Mouse (Mus musculus) heart, adult 2 months (tissue): Measurements from ENCODE around the gene Inhba. TPM values are rescaled to one million over a fixed set of nuclear protein-coding genes. Genes with fewer than 3 reads are reported as not detected.

Experiments
- DNase-seq, 2 experiments: peaks; one replicate each; pipeline ENCODE4 v3.0.0; 2021
- H3K27ac ChIP-seq: fragments of 200-600 bp; 2 replicates; pipeline ENCODE4 v1.8.1; 2022
- H3K27me3 ChIP-seq: fragments of 200-500 bp; 2 replicates; pipeline ENCODE4 v1.6.1; 2012; ENCODE audit warnings: mild to moderate bottlenecking, low read length, inconsistent platforms, mixed read lengths; ENCODE audit not compliant: control insufficient read depth, insufficient read depth
- H3K36me3 ChIP-seq: fragments of 200-500 bp; 2 replicates; pipeline ENCODE4 v1.6.1; 2012; ENCODE audit warnings: low read length, inconsistent platforms; ENCODE audit not compliant: control insufficient read depth, insufficient read depth
- H3K4me1 ChIP-seq: fragments of 200-500 bp; 2 replicates; pipeline ENCODE4 v1.6.1; 2011; ENCODE audit warnings: low read length; ENCODE audit not compliant: control insufficient read depth, insufficient read depth
- H3K4me3 ChIP-seq: fragments of 200-600 bp; 2 replicates; pipeline ENCODE4 v1.8.1; 2022
- H3K79me2 ChIP-seq: fragments of 200-500 bp; replicated peaks from 2 replicates; pipeline ENCODE4 v1.6.1; 2012; ENCODE audit warnings: mild to moderate bottlenecking, inconsistent platforms, low read length, moderate library complexity, mixed read lengths; ENCODE audit not compliant: control insufficient read depth, insufficient read depth
- H3K9ac ChIP-seq: fragments of 200-500 bp; 2 replicates; pipeline ENCODE4 v1.6.1; 2012; ENCODE audit warnings: low read depth, mild to moderate bottlenecking, control low read depth, inconsistent platforms, low read length, mixed read lengths
- CTCF ChIP-seq: fragments of 200-600 bp; IDR thresholded peaks from 2 replicates; pipeline ENCODE4 v1.8.1; 2022; ENCODE audit warnings: antibody characterized with exemption, mild to moderate bottlenecking, moderate library complexity
- EP300 ChIP-seq: fragments of 200-500 bp; IDR thresholded peaks from 2 replicates; pipeline ENCODE4 v1.6.1; 2011; ENCODE audit warnings: low read depth, low read length, control low read depth; ENCODE audit not compliant: insufficient read depth
- POLR2A ChIP-seq: fragments of 200-500 bp; IDR thresholded peaks from 2 replicates; pipeline ENCODE4 v1.6.1; 2011; ENCODE audit warnings: mild to moderate bottlenecking, low read depth, low read length, control low read depth; ENCODE audit not compliant: insufficient read depth
- WGBS: fragments of 180-500 bp; shearing (Covaris S2); methylation state at CpG from one replicate; pipeline ENCODE4 v1.1.7; 2018; 5-methylcytosine and 5-hydroxymethylcytosine counted together
- intact Hi-C: fragments of 180-260 bp; cut with DNase I; formaldehyde crosslinking; loops from one replicate; pipeline ENCODE4 v1.15.1; 2025
- polyA plus RNA-seq: library from polyadenylated mRNA; depleted of rRNA; stranded (reverse); fragments of >200 nt; gene quantifications from 2 replicates; pipeline ENCODE4 v1.2.3, GENCODE M21; 2012
- total RNA-seq, 2 experiments: library from RNA; stranded (reverse); gene quantifications; 2 replicates each; pipeline ENCODE4 v1.2.3; 2021

Gene Inhba
- total and polyA plus RNA-seq, 3 experiments, result 0.61 to 2.5 (median 2.5) TPM

DNA sequence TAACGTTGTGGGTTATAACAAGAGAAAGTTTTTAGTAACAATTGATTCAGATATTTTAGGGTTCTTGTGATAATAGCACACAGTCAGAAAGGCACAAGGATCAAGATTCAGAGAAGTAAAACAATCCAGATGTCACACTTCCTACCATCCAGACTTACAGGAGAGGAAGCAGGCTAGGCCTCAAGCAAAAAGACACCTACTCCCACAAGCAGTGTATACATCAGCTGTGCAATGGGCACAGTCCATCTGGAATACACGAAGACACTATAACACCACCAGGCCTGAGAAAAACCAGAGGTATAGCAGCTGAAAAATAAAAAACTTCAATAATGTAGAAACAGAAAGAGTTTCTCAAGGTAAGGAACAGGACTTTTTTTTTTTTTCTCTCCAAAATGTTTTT lies 16.3 kb upstream of the Inhba start:
- Histone ChIP-seq H3K36me3 (no peaks in the 10 kb centered on the region), H3K27me3 (no peaks in the 10 kb centered on the region), H3K4me1 (no peaks in the 10 kb centered on the region), H3K27ac (no peak overlapping the region), H3K4me3 (no peak overlapping the region), H3K79me2 (no peaks in the 10 kb centered on the region), H3K9ac (no peak overlapping the region)
- intact Hi-C loops, result no loop called here
- TF ChIP-seq EP300 (no peak), POLR2A (no peak), CTCF (no peak)
- DNase-seq, result no peak
- 57% methylated on average over 2 of the region's 2 CpGs for WGBS

DNA sequence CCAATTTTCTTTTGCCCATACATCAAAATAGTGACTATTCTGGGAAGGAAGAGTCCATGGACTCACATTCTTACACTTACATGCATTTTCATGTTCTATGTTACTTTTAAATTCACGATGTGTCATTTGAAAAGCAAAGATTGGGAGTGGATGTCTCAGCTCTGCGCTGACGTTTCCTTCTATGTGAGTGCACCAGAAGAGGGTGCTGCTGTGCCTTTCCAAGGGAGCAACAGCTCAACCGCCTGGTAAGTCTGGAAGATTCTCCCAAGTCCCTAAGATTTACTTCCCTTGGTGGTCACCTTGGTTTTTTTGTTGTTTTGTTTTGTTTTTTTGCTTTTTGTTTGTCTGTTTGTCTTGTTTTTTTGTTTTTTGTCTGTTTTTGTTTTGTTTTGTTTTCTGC lies 6.1 kb upstream of the Inhba start:
- Histone ChIP-seq H3K9ac (no peak overlapping the region), H3K27ac (no peak overlapping the region), H3K4me1 (no peaks in the 10 kb centered on the region), H3K79me2 (no peaks in the 10 kb centered on the region), H3K4me3 (no peak overlapping the region), H3K27me3 (no peaks in the 10 kb centered on the region), H3K36me3 (no peaks in the 10 kb centered on the region)
- intact Hi-C loops, result loop anchor here (5.0 kb wide), 1 partner anchor 1427 kb away; no protein-coding TSS in a partner anchor
- 5% methylated on average over 4 of the region's 4 CpGs for WGBS
- peak in 1 of 2 experiments; percentile 23 for DNase-seq
- peak; percentile 81 for TF ChIP-seq CTCF
- no peak for TF ChIP-seq EP300
- TF ChIP-seq POLR2A, result no peak

DNA sequence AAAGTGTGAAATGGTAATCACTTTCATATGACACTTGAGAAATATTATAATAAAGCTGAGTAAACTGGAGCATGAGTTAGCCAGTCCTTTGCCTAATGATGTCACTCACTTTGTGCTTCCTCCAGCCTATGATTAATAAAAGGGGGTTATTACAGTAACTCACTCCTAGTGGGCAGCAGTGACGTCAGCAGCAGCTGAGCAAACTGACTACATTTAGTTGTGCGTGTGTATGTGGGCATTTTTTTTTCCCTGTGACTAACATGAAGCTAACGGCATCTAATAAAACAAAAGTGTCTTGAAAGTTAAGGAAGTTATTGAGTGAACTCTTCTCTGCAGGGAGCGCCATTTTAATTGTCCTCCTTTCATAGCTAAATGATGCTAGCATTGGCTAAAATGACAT lies 3.9 kb upstream of the Inhba start:
- Histone ChIP-seq H3K79me2 (no peaks in the 10 kb centered on the region), H3K4me3 (no peak overlapping the region), H3K27ac (no peak overlapping the region), H3K27me3 (no peaks in the 10 kb centered on the region), H3K4me1 (no peaks in the 10 kb centered on the region; the same call in 1 of the 2 replicates), H3K9ac (no peak overlapping the region), H3K36me3 (no peaks in the 10 kb centered on the region)
- WGBS, result 65% methylated on average over 4 of the region's 4 CpGs
- no peak for DNase-seq
- TF ChIP-seq POLR2A (no peak), EP300 (no peak), CTCF (no peak)
- intact Hi-C loops, result loop anchor here (5.0 kb wide), 1 partner anchor 1425 kb away; no protein-coding TSS in a partner anchor

DNA sequence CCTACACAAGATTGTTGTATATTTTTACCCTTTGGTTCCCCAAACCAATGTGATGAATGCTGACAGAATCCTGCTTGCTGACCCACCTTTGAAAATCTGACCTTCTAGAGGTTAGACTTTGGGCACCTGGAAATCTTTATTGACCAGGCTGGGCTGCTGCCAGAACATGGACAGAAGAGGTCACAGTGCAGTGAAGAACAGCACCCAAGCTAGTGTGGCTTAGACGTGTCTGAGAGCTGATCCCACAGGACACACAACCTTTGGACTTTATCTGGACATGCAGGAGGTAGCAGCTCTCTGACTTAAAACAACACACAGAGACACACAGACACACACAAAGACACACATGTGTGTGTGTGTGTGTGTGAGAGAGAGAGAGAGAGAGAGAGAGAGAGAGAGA lies 3.3 kb upstream of the Inhba start:
- no peak overlapping the region for H3K4me3 ChIP-seq
- TF ChIP-seq EP300 (no peak), POLR2A (no peak), CTCF (no peak)
- no peak overlapping the region for H3K9ac ChIP-seq
- H3K27ac ChIP-seq, result no peak overlapping the region
- no peaks in the 10 kb centered on the region for H3K36me3 ChIP-seq
- intact Hi-C loops, result loop anchor here (5.0 kb wide), 1 partner anchor 1424 kb away; no protein-coding TSS in a partner anchor
- no peak for DNase-seq
- H3K27me3 ChIP-seq, result no peaks in the 10 kb centered on the region
- H3K79me2 ChIP-seq, result no peaks in the 10 kb centered on the region
- WGBS, result 54% methylated on average over 1 of the region's 1 CpGs
- H3K4me1 ChIP-seq, result no peaks in the 10 kb centered on the region; the same call in 1 of the 2 replicates

DNA sequence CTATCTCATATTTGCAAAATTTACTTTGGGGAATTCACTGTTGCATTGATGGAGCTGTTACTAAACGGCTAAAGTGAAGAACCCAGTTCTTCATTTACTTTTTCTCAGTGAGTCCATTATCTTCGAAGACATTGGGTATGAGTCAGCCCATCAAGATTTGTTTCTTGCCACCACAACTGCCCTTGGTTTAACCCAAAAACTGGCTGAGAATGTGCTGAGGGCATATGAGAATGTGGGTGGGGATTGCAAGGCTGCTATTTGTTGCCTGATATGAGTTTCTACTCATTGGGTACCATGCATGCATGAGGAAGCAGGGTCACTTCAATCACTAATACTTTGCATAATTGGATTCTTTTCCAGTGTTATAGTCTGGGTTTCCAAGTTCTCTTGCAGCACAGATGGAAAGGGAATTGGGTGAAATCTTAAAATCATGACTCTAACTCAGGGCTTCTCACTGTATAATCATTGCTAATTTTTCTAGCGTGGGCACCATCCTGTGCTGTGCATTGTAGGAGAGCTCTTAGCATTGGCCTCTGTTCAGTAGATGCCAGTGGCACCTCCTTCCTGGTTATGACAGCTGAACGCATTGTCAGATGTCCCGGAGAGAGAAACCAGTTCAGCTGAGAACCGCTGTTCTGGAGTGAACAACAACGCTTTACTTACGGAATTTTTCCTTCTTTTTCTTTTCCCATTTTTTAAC lies 1.7 kb upstream of the Inhba start:
- intact Hi-C loops, result loop anchor here (5.0 to 10.0 kb wide), 4 partner anchors 752 to 1422 kb away; no protein-coding TSS in a partner anchor
- 91% methylated on average over 8 of the region's 8 CpGs for WGBS
- H3K79me2 ChIP-seq, result no peaks in the 10 kb centered on the region
- no peak for TF ChIP-seq POLR2A
- no peak for TF ChIP-seq EP300
- TF ChIP-seq CTCF, result no peak
- H3K27ac ChIP-seq, result no peak overlapping the region
- no peaks in the 10 kb centered on the region for H3K36me3 ChIP-seq
- no peak for DNase-seq
- no peaks in the 10 kb centered on the region for H3K27me3 ChIP-seq
- H3K4me1 ChIP-seq, result no peaks in the 10 kb centered on the region; the same call in 1 of the 2 replicates
- no peak overlapping the region for H3K4me3 ChIP-seq
- no peak overlapping the region for H3K9ac ChIP-seq

DNA sequence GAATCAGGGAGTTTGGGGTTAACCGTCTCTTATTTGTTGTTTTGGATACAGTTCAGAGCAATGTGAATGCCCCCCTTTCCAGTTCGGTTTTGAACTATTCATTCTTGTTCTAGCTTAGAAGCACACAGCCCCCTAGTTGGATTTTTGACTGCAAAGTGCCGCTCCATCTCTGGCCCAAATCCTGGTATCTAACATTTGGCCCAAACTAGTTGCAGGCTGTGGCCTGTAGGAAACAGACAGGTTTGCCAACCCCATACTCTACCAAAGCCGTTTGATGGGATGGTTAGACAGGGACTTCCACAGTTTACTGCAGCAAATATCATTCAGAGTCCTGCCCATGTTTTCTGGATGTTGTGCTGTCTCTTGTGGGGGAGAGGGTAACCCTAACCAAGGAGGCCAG lies 1.1 kb upstream of the Inhba start:
- intact Hi-C loops, result loop anchor here (5.0 to 10.0 kb wide), 3 partner anchors 752 to 952 kb away; no protein-coding TSS in a partner anchor
- H3K4me1 ChIP-seq, result no peaks in the 10 kb centered on the region; the same call in 1 of the 2 replicates
- WGBS, result 90% methylated on average over 4 of the region's 4 CpGs

More for the DNA sequence above, 1.1 kb upstream of the Inhba start:
- no peak overlapping the region for H3K9ac ChIP-seq
- no peak overlapping the region for H3K27ac ChIP-seq
- H3K27me3 ChIP-seq, result no peaks in the 10 kb centered on the region
- H3K79me2 ChIP-seq, result no peaks in the 10 kb centered on the region
- H3K4me3 ChIP-seq, result no peak overlapping the region
- TF ChIP-seq CTCF, result no peak
- no peak for TF ChIP-seq EP300
- no peak for TF ChIP-seq POLR2A
- no peak for DNase-seq
- H3K36me3 ChIP-seq, result no peaks in the 10 kb centered on the region
